Mouse (Mus musculus): ENCODE measurements around the gene Ttll13. TPM values are rescaled to one million over a fixed set of nuclear protein-coding genes. Genes with fewer than 3 reads are reported as not detected.

The Ttll13 gene
- polyA plus RNA-seq, 1 experiment from 2014 or later, result 0.57 TPM

- Histone ChIP-seq H3K4me1 (no peaks in the 10 kb centered on the region), H3K9me3 (no peaks in the 10 kb centered on the region), H3K36me3 (replicated peaks) (peaks cover 100% of the 10 kb centered on the region), H3K4me3 (no peak overlapping the region), H3K27ac (replicated peaks) (no peak overlapping the region), H3K27me3 (replicated peaks; ENCODE audit: low read depth, poor library complexity, severe bottlenecking) (no peaks in the 10 kb centered on the region)
- DNase-seq (ENCODE audit: low spot score), result no peak
- 90% methylated on average over 3 of the region's 3 CpGs for whole genome bisulfite sequencing
These were observed 61.6 kb downstream of the Ttll13 start for GRCm38 (mm10) chr7:80307766-80308165.

Other genes starting within 250 kb of the Ttll13 start
- gene Zfp710, start 221.6 kb upstream of the Ttll13 start, polyA plus RNA-seq (2016; fragmentation: Nextera tagmentation; extraction: Ambion mirVana), result 21.5 and 25.2 TPM in 2 replicates
- 522 and 534 TPM in 2 replicates for gene Idh2, start 131.0 kb upstream of the Ttll13 start, polyA plus RNA-seq (2016; fragmentation: Nextera tagmentation; extraction: Ambion mirVana)
- 11.4 and 11.9 TPM in 2 replicates for gene Sema4b, start 59.5 kb upstream of the Ttll13 start, polyA plus RNA-seq (2016; fragmentation: Nextera tagmentation; extraction: Ambion mirVana)
- gene Cib1, start 13.6 kb upstream of the Ttll13 start, polyA plus RNA-seq (2016; fragmentation: Nextera tagmentation; extraction: Ambion mirVana), result 67.4 and 70.8 TPM in 2 replicates
- 6.6 and 6.7 TPM in 2 replicates for gene Gdpgp1, start 13.5 kb upstream of the Ttll13 start, polyA plus RNA-seq (2016; fragmentation: Nextera tagmentation; extraction: Ambion mirVana)
- gene Ngrn, start 14.8 kb downstream of the Ttll13 start, polyA plus RNA-seq (2016; fragmentation: Nextera tagmentation; extraction: Ambion mirVana), result 42.7 and 43.2 TPM in 2 replicates
- 17.3 and 18.0 TPM in 2 replicates for gene Vps33b, start 23.3 kb downstream of the Ttll13 start, polyA plus RNA-seq (2016; fragmentation: Nextera tagmentation; extraction: Ambion mirVana)
- gene Prc1, start 48.1 kb downstream of the Ttll13 start, polyA plus RNA-seq (2016; fragmentation: Nextera tagmentation; extraction: Ambion mirVana), result 196 and 199 TPM in 2 replicates
- gene Rccd1, start 78.1 kb downstream of the Ttll13 start, polyA plus RNA-seq (2016; fragmentation: Nextera tagmentation; extraction: Ambion mirVana), result 12.0 and 13.2 TPM in 2 replicates
- 51.3 and 53.3 TPM in 2 replicates for gene Unc45a, start 94.6 kb downstream of the Ttll13 start, polyA plus RNA-seq (2016; fragmentation: Nextera tagmentation; extraction: Ambion mirVana)
- gene Hddc3, start 96.7 kb downstream of the Ttll13 start, polyA plus RNA-seq (2016; fragmentation: Nextera tagmentation; extraction: Ambion mirVana), result 23.3 and 30.3 TPM in 2 replicates
- gene Man2a2, start 125.0 kb downstream of the Ttll13 start, polyA plus RNA-seq (2016; fragmentation: Nextera tagmentation; extraction: Ambion mirVana), result 20.2 and 21.0 TPM in 2 replicates
- gene Fes, start 141.6 kb downstream of the Ttll13 start, polyA plus RNA-seq (2016; fragmentation: Nextera tagmentation; extraction: Ambion mirVana), result 8.2 and 8.4 TPM in 2 replicates
- gene Furin, start 159.1 kb downstream of the Ttll13 start, polyA plus RNA-seq (2016; fragmentation: Nextera tagmentation; extraction: Ambion mirVana), result 6.0 and 6.3 TPM in 2 replicates

Data from embryonic facial prominence, embryonic 10.5 days (tissue).